Mouse (Mus musculus): Measurements from ENCODE around the gene Ankrd13c.

DNA sequence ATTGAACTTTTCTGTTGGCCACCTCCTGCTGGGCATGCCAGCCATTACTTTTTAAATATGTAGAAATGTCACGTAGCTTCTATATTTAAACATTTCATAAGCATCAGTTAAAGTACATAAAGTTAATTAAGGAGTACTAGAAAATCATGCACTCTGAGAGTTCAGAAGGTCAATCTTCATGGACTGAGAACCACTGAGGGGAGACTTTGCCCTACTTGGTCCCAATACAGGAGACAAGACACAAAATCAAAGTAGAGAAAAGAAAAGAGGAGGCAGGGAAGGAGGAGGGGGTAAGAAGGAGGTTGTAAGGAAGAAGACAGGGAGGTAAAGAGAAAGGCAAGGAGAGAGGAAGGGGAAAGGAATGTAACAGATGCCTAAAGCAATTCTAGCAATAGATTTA, 47.1 kb upstream of the Ankrd13c start:
- TF ChIP-seq EP300 (IDR thresholded peaks at IDR 0.05; ENCODE audit: low read depth) = no peak
- no peak for TF ChIP-seq CTCF (IDR thresholded peaks at IDR 0.05; ENCODE audit: low read depth)
